Mouse (Mus musculus): ENCODE data around the gene Kmt5c.

Gene Kmt5c

GRCm38 (mm10) chr7:4747156-4747899, 7.4 kb downstream of the Kmt5c start:
- DNase-seq = no peak

- no peak for DNase-seq
These were observed 8.4 kb downstream of the Kmt5c start for GRCm38 (mm10) chr7:4748321-4748720.

- DNase-seq = no peak
These were observed 9.3 kb downstream of the Kmt5c start for GRCm38 (mm10) chr7:4749169-4749568.

GRCm38 (mm10) chr7:4751971-4752820, 12.3 kb downstream of the Kmt5c start:
- DNase-seq = no peak

GRCm38 (mm10) chr7:4752821-4753570, 13.1 kb downstream of the Kmt5c start, which contains the start of gene Cox6b2:
Gene Cox6b2 (minus strand): TSS chr7:4753094.
- no peak for DNase-seq

GRCm38 (mm10) chr7:4759670-4760069, 19.8 kb downstream of the Kmt5c start:
- DNase-seq = no peak

- DNase-seq = no peak
These were observed 25.2 kb downstream of the Kmt5c start for GRCm38 (mm10) chr7:4764946-4765710.

- no peak for DNase-seq
These were observed 31.3 kb downstream of the Kmt5c start, which contains the start of gene Fam71e2 for GRCm38 (mm10) chr7:4771202-4771601. Gene Fam71e2 (minus strand): TSS chr7:4771302.

GRCm38 (mm10) chr7:4776131-4776530, 36.2 kb downstream of the Kmt5c start:
- DNase-seq = no peak

GRCm38 (mm10) chr7:4776861-4777830, 37.2 kb downstream of the Kmt5c start:
- DNase-seq = no peak

GRCm38 (mm10) chr7:4777851-4778637, 38.1 kb downstream of the Kmt5c start:
- no peak for DNase-seq

- no peak for DNase-seq
These were observed 40.0 kb downstream of the Kmt5c start for GRCm38 (mm10) chr7:4779921-4780320.

- no peak for DNase-seq
These were observed 42.2 kb downstream of the Kmt5c start for GRCm38 (mm10) chr7:4782130-4782529.

GRCm38 (mm10) chr7:4782759-4783158, 42.8 kb downstream of the Kmt5c start, which contains the start of the genes Il11 and Tmem190:
Gene Il11 (minus strand): TSS chr7:4782859.
Gene Tmem190 (plus strand): TSS chr7:4782937.
- no peak for DNase-seq

- DNase-seq = peak; percentile 71
These were observed 43.9 kb downstream of the Kmt5c start for GRCm38 (mm10) chr7:4783667-4784268.

- DNase-seq = peak; percentile 73
These were observed 48.9 kb downstream of the Kmt5c start for GRCm38 (mm10) chr7:4788499-4789435.

- no peak for DNase-seq
These were observed 49.6 kb downstream of the Kmt5c start, which contains the start of gene Tmem238 for GRCm38 (mm10) chr7:4789436-4789935. Gene Tmem238 (minus strand): TSS chr7:4789656.

Measured in cerebellum, adult 8-10 months (tissue).